Mouse (Mus musculus) embryonic facial prominence, embryonic 11.5 days (tissue): ENCODE measurements at regions not wholly inside any gene's neighbourhood (a gene's known extent, or its start where the extent isn't known, plus 50 kb on each side); places are given as distances from the start of the nearest gene placed in this dataset.

Experiments
- ATAC-seq: fragments of 200-750 bp; cut with Nextera tagmentation; replicated peaks from 2 replicates; pipeline ENCODE4 v1.8.0; 2017; ENCODE audit warnings: low read depth; ENCODE audit not compliant: insufficient number of reproducible peaks, low FRiP score, low TSS enrichment
- DNase-seq: peaks from one replicate; pipeline ENCODE4 v3.0.0-alpha.2; 2015; ENCODE audit warnings: low spot score
- H3K27ac ChIP-seq: fragments of 300-500 bp; sonication (generic); replicated peaks from 2 replicates; pipeline ENCODE4 v1.5.1; 2014; ENCODE audit warnings: mild to moderate bottlenecking, low read depth, low read length, control low read depth
- H3K27me3 ChIP-seq: fragments of 300-500 bp; sonication (generic); 2 replicates; pipeline ENCODE4 v1.6.1; 2014; ENCODE audit warnings: mild to moderate bottlenecking, low read length, moderate library complexity, mixed read lengths; ENCODE audit not compliant: control insufficient read depth, insufficient read depth
- H3K36me3 ChIP-seq: fragments of 300-500 bp; sonication (generic); replicated peaks from 2 replicates; pipeline ENCODE4 v1.6.1; 2014; ENCODE audit warnings: low read depth, mild to moderate bottlenecking, low read length, moderate library complexity, mixed read lengths; ENCODE audit not compliant: control insufficient read depth, insufficient read depth
- H3K4me1 ChIP-seq: fragments of 300-500 bp; sonication (generic); 2 replicates; pipeline ENCODE4 v1.6.1; 2014; ENCODE audit warnings: low read length, mixed read lengths; ENCODE audit not compliant: control insufficient read depth, insufficient read depth
- H3K4me2 ChIP-seq: fragments of 300-500 bp; sonication (generic); 2 replicates; pipeline ENCODE4 v1.6.1; 2014; ENCODE audit warnings: low read depth, mild to moderate bottlenecking, control low read depth, low read length, moderate library complexity
- H3K4me3 ChIP-seq: fragments of 300-500 bp; sonication (generic); 2 replicates; pipeline ENCODE4 v1.5.1; 2014; ENCODE audit warnings: low read depth, low read length, control low read depth
- H3K9ac ChIP-seq: fragments of 300-500 bp; sonication (generic); replicated peaks from 2 replicates; pipeline ENCODE4 v1.6.1; 2014; ENCODE audit warnings: mild to moderate bottlenecking, control low read depth, low read length
- H3K9me3 ChIP-seq: fragments of 300-500 bp; sonication (generic); replicated peaks from 2 replicates; pipeline ENCODE4 v1.6.1; 2016; ENCODE audit warnings: mild to moderate bottlenecking, low read length, inconsistent platforms, mixed read lengths; ENCODE audit not compliant: control insufficient read depth
- WGBS: fragments of 180-500 bp; shearing (Covaris S2); extraction: QIAGEN DNeasy Blood & Tissue Kit; methylation state at CpG from one replicate; pipeline ENCODE4 v1.1.7; 2014; 5-methylcytosine and 5-hydroxymethylcytosine counted together

DNA sequence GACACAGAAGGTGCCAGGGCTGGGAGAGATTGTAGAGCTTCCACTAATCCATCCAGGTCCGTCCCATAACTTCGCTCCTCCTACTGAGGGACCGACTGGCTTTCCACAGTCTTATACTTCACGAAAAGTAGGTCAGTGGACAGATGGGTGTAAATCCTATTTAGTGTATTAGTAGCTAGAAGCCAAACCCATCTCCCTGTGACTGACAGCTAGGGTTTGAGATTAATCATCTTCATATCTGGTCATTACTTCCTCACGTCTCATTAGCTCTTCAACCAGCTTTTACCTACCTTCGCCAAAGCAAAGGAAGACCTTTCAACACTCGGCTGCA, 60.4 kb upstream of the Scaf11 start:
- Histone ChIP-seq H3K27me3 (no peaks in the 10 kb centered on the region), H3K36me3 (no peaks in the 10 kb centered on the region), H3K9me3 (no peaks in the 10 kb centered on the region), H3K4me2 (no peak overlapping the region), H3K4me3 (no peak overlapping the region), H3K4me1 (no peaks in the 10 kb centered on the region), H3K27ac (no peak overlapping the region), H3K9ac (no peak overlapping the region)
- DNase-seq = no peak
- ATAC-seq = no peak
- WGBS = 88% methylated on average over 7 of the region's 7 CpGs

DNA sequence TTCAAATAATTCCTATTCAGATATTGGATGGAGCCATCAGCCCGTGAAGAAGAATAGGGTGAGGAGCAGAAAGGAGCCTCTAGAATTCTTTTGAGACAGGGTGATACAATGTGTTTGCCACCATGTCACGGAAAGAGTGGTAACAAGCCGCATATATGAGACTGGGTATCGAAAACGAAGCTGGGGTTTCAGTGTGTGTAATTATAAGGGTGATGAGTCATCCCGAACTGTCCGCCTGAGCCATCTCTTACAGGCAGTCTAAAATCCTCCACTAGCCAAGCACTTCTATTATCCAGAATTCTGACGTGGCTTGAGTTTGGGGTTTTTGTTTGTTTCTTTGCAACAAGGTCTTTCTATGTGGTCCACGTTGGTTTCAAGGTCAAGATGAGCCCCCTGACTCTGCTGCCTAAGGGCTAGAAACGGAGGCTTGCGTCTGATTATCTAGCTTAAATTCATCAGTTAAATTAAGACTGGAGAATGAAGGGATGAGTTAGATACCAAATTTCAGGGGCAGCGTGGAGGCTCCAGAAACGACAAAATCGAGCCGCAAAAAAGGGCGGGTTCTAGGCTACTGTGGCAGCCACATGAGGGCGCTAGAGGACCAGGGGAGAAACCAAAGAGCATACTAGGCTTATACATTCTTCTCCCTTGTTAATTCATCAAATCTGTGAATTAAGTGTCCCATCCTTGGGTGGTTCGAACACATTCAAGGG, 59.9 kb upstream of the Scaf11 start:
- DNase-seq (peak; percentile 17), ATAC-seq (no peak)
- Histone ChIP-seq H3K4me2 (no peak overlapping the region), H3K4me1 (no peaks in the 10 kb centered on the region), H3K9ac (no peak overlapping the region), H3K4me3 (no peak overlapping the region), H3K9me3 (no peaks in the 10 kb centered on the region), H3K36me3 (no peaks in the 10 kb centered on the region), H3K27me3 (no peaks in the 10 kb centered on the region), H3K27ac (no peak overlapping the region)
- 76% methylated on average over 18 of the region's 18 CpGs for WGBS

DNA sequence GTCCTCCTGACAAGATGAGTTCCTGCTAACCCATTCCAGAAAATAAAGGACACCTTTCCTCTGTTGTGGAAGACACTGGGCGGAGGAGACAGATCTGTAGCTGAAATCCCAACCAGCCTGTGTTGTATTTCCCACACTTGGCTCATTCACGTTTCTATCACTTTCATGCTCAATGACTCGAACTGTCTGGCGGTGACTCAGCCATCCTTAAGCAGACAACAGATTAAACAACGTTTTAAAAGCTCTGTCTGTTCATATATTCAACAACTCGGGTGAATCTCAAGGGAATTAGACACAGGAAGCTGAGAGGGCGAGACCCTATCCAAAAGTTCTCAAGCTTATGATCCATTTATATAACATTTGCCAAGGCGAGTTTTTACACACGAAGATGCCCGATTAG, 57.5 kb upstream of the Scaf11 start:
- WGBS = 77% methylated on average over 10 of the region's 10 CpGs
- Histone ChIP-seq H3K27ac (no peak overlapping the region), H3K36me3 (no peaks in the 10 kb centered on the region), H3K4me2 (no peak overlapping the region), H3K4me1 (no peaks in the 10 kb centered on the region), H3K9ac (no peak overlapping the region), H3K27me3 (no peaks in the 10 kb centered on the region), H3K4me3 (no peak overlapping the region), H3K9me3 (no peaks in the 10 kb centered on the region)
- ATAC-seq = no peak
- no peak for DNase-seq

DNA sequence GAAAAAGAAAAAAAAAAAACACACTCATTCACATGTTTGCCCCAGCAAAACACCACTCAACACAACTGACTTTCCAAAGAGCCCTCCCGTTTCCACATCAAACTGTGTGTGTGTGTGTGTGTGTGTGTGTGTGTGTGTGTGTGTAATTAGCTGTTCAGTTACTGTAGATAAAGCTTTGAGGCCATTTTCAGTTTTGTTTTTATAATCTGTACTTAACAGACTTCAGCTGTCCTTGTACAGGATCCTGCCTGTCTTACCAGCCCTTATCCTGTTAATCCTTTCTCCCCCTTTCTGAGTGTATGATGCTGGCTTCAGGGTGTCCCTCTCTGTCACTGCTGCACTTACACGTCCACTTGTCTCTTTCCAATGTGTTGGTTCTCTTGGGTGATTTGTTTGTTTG, 55.0 kb upstream of the Scaf11 start:
- Histone ChIP-seq H3K27me3 (no peaks in the 10 kb centered on the region), H3K27ac (no peak overlapping the region), H3K4me1 (no peaks in the 10 kb centered on the region), H3K4me3 (no peak overlapping the region), H3K9me3 (no peaks in the 10 kb centered on the region), H3K9ac (no peak overlapping the region), H3K36me3 (no peaks in the 10 kb centered on the region), H3K4me2 (no peak overlapping the region)
- 71% methylated on average over 2 of the region's 2 CpGs for WGBS
- ATAC-seq = no peak
- DNase-seq = no peak

DNA sequence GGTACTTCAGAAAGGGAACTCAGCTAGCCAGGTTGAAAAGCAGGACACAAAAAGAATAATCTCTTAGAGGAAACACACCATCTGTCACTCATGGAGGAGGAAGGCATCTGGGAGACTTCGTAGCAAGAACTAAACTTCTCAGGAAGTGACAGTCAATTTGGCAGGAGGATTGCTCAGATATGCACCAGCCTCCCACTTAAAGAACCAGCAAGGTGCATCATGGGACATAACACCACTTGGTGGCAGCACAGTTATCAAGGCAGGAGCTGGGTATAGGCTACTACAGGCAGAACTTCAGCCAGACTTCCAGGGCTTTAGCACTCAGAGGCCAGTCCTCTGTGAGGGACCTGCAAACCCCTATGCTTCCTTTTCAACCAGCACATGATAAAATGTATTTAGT, 52.0 kb upstream of the Scaf11 start:
- no peak for ATAC-seq
- Histone ChIP-seq H3K4me2 (no peak overlapping the region), H3K9ac (no peak overlapping the region), H3K27me3 (no peaks in the 10 kb centered on the region), H3K36me3 (no peaks in the 10 kb centered on the region), H3K4me3 (no peak overlapping the region), H3K9me3 (no peaks in the 10 kb centered on the region), H3K27ac (no peak overlapping the region), H3K4me1 (no peaks in the 10 kb centered on the region)
- no peak for DNase-seq
- WGBS = 75% methylated on average over 1 of the region's 1 CpGs
